Mouse (Mus musculus): Measurements from ENCODE around the gene Itsn1. TPM values are rescaled to one million over a fixed set of nuclear protein-coding genes. Genes with fewer than 3 reads are reported as not detected.

Itsn1 gene
- polyA plus RNA-seq, 1 experiment from 2014 or later = 7.8 TPM

DNA sequence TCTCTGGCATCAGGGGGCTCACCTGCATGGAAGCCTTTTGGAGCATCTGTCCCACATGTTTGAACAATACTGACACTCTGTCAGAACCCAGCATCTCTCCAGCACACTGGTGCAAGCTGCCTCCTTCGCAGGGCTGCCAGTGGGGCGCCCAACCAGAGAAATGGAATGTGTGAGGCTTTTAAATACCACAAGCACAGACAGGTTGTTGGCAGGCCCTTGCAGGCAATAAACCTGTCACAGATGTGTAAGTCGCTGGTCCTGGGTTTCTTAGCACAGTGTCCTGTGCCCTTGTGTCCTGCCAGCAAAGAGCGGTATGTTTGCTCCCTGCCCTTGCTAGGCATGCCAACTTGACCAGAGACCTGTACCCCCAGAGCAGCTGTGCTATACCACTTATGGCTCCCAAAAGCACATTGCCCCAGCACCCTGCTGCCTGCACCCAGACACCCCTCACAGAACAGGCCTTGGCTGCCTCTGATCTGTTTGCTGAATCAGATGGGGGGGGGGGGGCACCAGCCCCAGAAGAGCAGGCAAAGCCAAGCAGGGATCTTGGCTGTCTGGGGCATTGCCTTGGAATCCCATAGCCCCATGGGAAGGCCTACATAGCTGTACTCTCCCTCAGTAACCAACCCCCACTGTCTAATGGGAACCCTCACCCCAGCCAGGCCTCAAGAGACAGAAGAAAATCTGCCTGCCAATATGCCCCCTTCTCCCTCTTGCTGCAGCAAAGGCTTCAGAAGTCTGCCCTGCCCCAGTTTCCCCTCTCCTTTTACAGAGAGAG, 146.7 kb downstream of the Itsn1 start:
- peak overlapping the region; percentile 53; the same call in 1 of the 2 replicates for H3K27ac ChIP-seq (replicated peaks)

DNA sequence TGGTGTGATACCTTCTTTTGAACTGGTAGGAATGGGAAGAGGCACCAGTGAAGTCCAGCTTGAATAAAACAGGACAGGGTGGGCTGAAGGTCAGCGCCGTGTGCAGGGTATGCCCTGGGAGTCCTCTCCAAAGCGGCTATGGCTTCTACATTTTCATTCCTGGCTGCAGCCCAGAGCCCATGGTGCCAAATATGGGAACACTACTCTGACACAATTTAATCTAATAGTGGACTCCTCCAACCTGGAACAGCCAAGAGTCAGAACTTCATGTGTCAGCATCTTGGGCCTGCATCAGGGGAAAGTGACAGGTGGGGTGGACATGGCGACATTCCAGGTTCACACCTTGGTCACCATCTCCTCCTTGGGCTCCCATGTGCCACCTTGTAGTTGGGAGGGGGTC, 147.4 kb downstream of the Itsn1 start:
- H3K9ac ChIP-seq (ENCODE audit: low read length) = no peak overlapping the region
- DNase-seq (ENCODE audit: low spot score) (no peak), ATAC-seq (ENCODE audit: low FRiP score, low TSS enrichment) (no peak)
- H3K4me2 ChIP-seq (replicated peaks; ENCODE audit: low read depth) = no peak overlapping the region
- no peaks in the 10 kb centered on the region for H3K27me3 ChIP-seq (ENCODE audit: control insufficient read depth, insufficient read depth, low read length)
- no peaks in the 10 kb centered on the region for H3K36me3 ChIP-seq (ENCODE audit: control insufficient read depth, insufficient read depth, low read length)
- H3K9me3 ChIP-seq (ENCODE audit: control insufficient read depth, low read length) = no peaks in the 10 kb centered on the region
- TF ChIP-seq CTCF (IDR thresholded peaks at IDR 0.05; ENCODE audit: low read depth) (no peak), EP300 (optimal IDR thresholded peaks at IDR 0.05) (no peak)
- peak overlapping the region; percentile 53; the same call in 1 of the 2 replicates for H3K27ac ChIP-seq (replicated peaks)
- 78% methylated on average over 4 of the region's 4 CpGs for WGBS
- H3K4me3 ChIP-seq (ENCODE audit: low read depth, low read length) = no peak overlapping the region
- H3K4me1 ChIP-seq (replicated peaks; ENCODE audit: control insufficient read depth, insufficient read depth) = no peaks in the 10 kb centered on the region

More for the DNA sequence above, 146.7 kb downstream of the Itsn1 start:
- Histone ChIP-seq H3K36me3 (ENCODE audit: control insufficient read depth, insufficient read depth, low read length) (no peaks in the 10 kb centered on the region), H3K4me2 (replicated peaks; ENCODE audit: low read depth) (no peak overlapping the region), H3K4me3 (ENCODE audit: low read depth, low read length) (no peak overlapping the region), H3K4me1 (replicated peaks; ENCODE audit: control insufficient read depth, insufficient read depth) (no peaks in the 10 kb centered on the region), H3K27me3 (ENCODE audit: control insufficient read depth, insufficient read depth, low read length) (no peaks in the 10 kb centered on the region), H3K9me3 (ENCODE audit: control insufficient read depth, low read length) (no peaks in the 10 kb centered on the region), H3K9ac (ENCODE audit: low read length) (no peak overlapping the region)
- DNase-seq (ENCODE audit: low spot score) = no peak
- peak; percentile 31; the same call in 1 of the 2 replicates for ATAC-seq (ENCODE audit: low FRiP score, low TSS enrichment)
- TF ChIP-seq EP300 (optimal IDR thresholded peaks at IDR 0.05) = peak; percentile 37
- peak; percentile 1; the same call in 1 of the 2 replicates for TF ChIP-seq CTCF (IDR thresholded peaks at IDR 0.05; ENCODE audit: low read depth)
- WGBS = 45% methylated on average over 4 of the region's 4 CpGs

DNA sequence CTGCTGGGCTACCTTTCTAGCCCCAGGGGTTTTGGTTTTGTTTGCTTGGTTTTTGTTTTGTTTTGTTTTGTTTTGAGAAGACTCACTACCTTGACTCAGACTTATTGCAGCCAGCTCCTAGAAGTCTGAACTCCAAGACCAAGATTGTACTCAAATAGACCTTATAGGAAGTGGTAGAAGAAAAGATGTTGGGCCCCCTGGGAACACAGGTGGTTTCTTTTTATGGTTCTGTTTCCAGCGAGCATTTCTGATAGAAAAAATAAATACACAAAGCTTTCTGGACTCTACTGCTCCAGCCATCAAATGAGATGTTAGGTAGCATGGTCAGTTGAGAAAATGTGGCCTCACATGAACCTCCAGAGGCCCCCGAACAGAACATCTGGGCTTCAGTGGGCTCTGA, 150.0 kb downstream of the Itsn1 start:
- 72% methylated on average over 2 of the region's 2 CpGs for WGBS
- TF ChIP-seq EP300 (optimal IDR thresholded peaks at IDR 0.05) (no peak), CTCF (IDR thresholded peaks at IDR 0.05; ENCODE audit: low read depth) (no peak)
- Histone ChIP-seq H3K9me3 (ENCODE audit: control insufficient read depth, low read length) (no peaks in the 10 kb centered on the region), H3K4me1 (replicated peaks; ENCODE audit: control insufficient read depth, insufficient read depth) (no peaks in the 10 kb centered on the region), H3K4me2 (replicated peaks; ENCODE audit: low read depth) (no peak overlapping the region), H3K4me3 (ENCODE audit: low read depth, low read length) (no peak overlapping the region), H3K27me3 (ENCODE audit: control insufficient read depth, insufficient read depth, low read length) (no peaks in the 10 kb centered on the region), H3K9ac (ENCODE audit: low read length) (no peak overlapping the region), H3K36me3 (ENCODE audit: control insufficient read depth, insufficient read depth, low read length) (no peaks in the 10 kb centered on the region), H3K27ac (replicated peaks) (no peak overlapping the region)
- DNase-seq (ENCODE audit: low spot score) = no peak
- ATAC-seq (ENCODE audit: low FRiP score, low TSS enrichment) = no peak

DNA sequence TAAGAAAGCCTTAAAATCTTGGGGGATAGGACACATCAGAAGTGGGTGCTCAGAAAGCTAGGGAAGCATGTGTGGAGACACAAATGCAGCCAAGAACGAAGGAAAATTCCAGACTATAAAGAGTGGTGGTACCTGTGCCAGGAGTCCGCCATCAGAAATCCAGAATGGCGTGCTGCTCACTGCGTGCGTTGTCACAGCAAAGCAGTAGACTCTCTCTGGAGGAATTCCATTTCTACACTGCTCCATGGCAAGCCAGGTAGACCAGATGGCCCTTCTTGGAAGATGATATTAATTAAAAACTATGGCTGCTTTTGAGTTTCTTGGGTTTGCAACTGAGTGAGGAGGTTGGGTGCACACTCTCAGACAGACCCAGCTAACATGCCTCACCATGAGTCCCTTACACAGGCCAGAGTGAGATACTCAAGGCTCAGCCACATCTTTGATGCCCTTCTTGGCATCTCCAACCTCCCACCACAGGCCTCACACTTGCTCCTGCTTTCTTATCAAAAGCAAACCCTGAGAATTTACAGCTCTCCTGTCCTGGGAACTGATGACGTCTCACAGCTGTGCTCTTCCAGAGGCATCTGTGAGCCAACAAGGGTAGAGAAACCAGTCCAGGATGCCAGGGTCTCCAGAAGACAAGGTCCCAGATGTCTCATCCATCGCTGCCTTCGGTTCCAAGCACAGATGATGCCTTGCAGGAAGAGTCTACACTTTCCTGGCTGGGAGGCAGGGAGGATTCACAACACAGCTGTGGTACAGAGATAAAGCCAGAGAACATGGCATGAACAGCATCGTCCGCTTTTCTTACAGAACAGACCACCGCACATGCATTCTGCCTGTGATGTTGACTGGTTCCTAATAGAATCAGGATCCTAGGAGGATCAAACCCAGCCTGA, 152.0 kb downstream of the Itsn1 start:
- DNase-seq (ENCODE audit: low spot score) (no peak), ATAC-seq (ENCODE audit: low FRiP score, low TSS enrichment) (no peak)
- no peak overlapping the region for H3K9ac ChIP-seq (ENCODE audit: low read length)
- WGBS = 88% methylated on average over 11 of the region's 11 CpGs
- H3K4me1 ChIP-seq (replicated peaks; ENCODE audit: control insufficient read depth, insufficient read depth) = 0 out of 2 replicates have a peak, but pooled peaks cover 3% of the 10 kb centered on the region
- H3K4me2 ChIP-seq (replicated peaks; ENCODE audit: low read depth) = no peak overlapping the region
- no peaks in the 10 kb centered on the region for H3K36me3 ChIP-seq (ENCODE audit: control insufficient read depth, insufficient read depth, low read length)
- TF ChIP-seq EP300 (optimal IDR thresholded peaks at IDR 0.05) (no peak), CTCF (IDR thresholded peaks at IDR 0.05; ENCODE audit: low read depth) (no peak)
- H3K27me3 ChIP-seq (ENCODE audit: control insufficient read depth, insufficient read depth, low read length) = no peaks in the 10 kb centered on the region
- H3K4me3 ChIP-seq (ENCODE audit: low read depth, low read length) = no peak overlapping the region
- H3K9me3 ChIP-seq (ENCODE audit: control insufficient read depth, low read length) = no peaks in the 10 kb centered on the region
- 0 out of 2 replicates have a peak overlapping the region, but pooled peaks have one; percentile 4 for H3K27ac ChIP-seq (replicated peaks)

DNA sequence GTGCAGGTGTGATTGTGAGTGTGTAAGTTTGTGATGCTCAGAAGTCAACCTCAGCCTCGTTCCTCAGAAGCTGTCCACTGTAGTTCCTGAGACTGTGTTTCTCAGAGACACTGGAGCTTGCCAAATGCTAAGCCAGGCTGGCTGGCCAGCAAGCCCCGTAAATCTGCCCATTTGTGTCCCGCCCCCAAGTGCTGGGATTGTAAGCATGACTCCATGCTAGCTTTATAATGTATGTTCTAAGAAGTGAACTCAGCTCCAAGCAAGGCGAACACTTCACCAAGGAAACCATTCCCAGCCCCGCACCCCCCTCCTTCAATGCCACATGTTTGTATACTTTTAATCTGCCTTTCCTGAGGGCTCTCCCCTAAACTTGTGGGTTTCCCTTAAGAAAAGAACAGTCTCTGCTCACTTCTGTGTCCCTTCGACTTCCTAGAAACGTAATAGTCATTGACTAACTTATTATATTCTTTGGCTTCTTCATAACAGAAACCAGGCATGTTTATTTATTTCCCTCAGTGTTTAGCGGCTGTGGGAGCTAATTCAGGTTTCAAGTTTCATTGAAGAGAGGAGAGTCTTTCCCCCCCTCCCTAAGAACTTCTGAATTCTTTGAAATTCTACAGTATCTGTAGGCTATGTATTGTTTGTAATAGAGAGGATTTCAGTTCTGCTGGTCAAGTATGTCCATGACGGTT, 153.2 kb downstream of the Itsn1 start:
- Histone ChIP-seq H3K9ac (ENCODE audit: low read length) (no peak overlapping the region), H3K27me3 (ENCODE audit: control insufficient read depth, insufficient read depth, low read length) (no peaks in the 10 kb centered on the region), H3K27ac (replicated peaks) (peak overlapping the region; percentile 30), H3K36me3 (ENCODE audit: control insufficient read depth, insufficient read depth, low read length) (no peaks in the 10 kb centered on the region), H3K4me1 (replicated peaks; ENCODE audit: control insufficient read depth, insufficient read depth) (0 out of 2 replicates have a peak, but pooled peaks cover 3% of the 10 kb centered on the region), H3K9me3 (ENCODE audit: control insufficient read depth, low read length) (no peaks in the 10 kb centered on the region), H3K4me2 (replicated peaks; ENCODE audit: low read depth) (no peak overlapping the region), H3K4me3 (ENCODE audit: low read depth, low read length) (no peak overlapping the region)
- ATAC-seq (ENCODE audit: low FRiP score, low TSS enrichment) (no peak; the same call in 1 of the 2 replicates), DNase-seq (ENCODE audit: low spot score) (no peak)
- TF ChIP-seq CTCF (IDR thresholded peaks at IDR 0.05; ENCODE audit: low read depth) (no peak), EP300 (optimal IDR thresholded peaks at IDR 0.05) (no peak)
- 38% methylated on average over 9 of the region's 9 CpGs for WGBS
